Mouse (Mus musculus): ENCODE measurements around the gene Tbxas1.

- TF ChIP-seq CTCF (IDR thresholded peaks at IDR 0.05; ENCODE audit: borderline replicate concordance, insufficient read depth, low read depth, low read length) = no peak
- TF ChIP-seq POLR2A (IDR thresholded peaks at IDR 0.05; ENCODE audit: borderline replicate concordance, insufficient read depth, low read length) = no peak
Measured at GRCm38 (mm10) chr6:38942771-38943170, 67.6 kb downstream of the Tbxas1 start.

All from cerebellum, adult 2 months (tissue).